Mouse (Mus musculus) heart, embryonic 16.5 days (tissue): ENCODE results near the gene Igdcc3. TPM values are rescaled to one million over a fixed set of nuclear protein-coding genes. Genes with fewer than 3 reads are reported as not detected.

Experiments used
- ATAC-seq: fragments of 200-750 bp; cut with Nextera tagmentation; replicated peaks from 2 replicates; pipeline ENCODE4 v1.8.0; 2017; ENCODE audit warnings: moderate number of reproducible peaks; ENCODE audit not compliant: insufficient read depth, low FRiP score; ENCODE audit errors: extremely low read depth
- H3K27ac ChIP-seq: fragments of 300-500 bp; sonication (generic); 2 replicates; pipeline ENCODE4 v1.5.1; 2014; ENCODE audit warnings: mild to moderate bottlenecking, low read length, control low read depth, moderate library complexity
- H3K27me3 ChIP-seq: fragments of 300-500 bp; sonication (generic); 2 replicates; pipeline ENCODE4 v1.6.1; 2014; ENCODE audit warnings: low read length, mixed read lengths; ENCODE audit not compliant: control insufficient read depth, insufficient read depth
- H3K36me3 ChIP-seq: fragments of 300-500 bp; sonication (generic); 2 replicates; pipeline ENCODE4 v1.6.1; 2014; ENCODE audit not compliant: control insufficient read depth, insufficient read depth
- H3K4me1 ChIP-seq: fragments of 300-500 bp; sonication (generic); 2 replicates; pipeline ENCODE4 v1.6.1; 2014; ENCODE audit warnings: low read length, mixed read lengths; ENCODE audit not compliant: control insufficient read depth, insufficient read depth
- H3K4me2 ChIP-seq: fragments of 300-500 bp; sonication (generic); 2 replicates; pipeline ENCODE4 v1.6.1; 2014; ENCODE audit warnings: low read depth, mild to moderate bottlenecking, control low read depth, low read length
- H3K4me3 ChIP-seq: fragments of 300-500 bp; sonication (generic); 2 replicates; pipeline ENCODE4 v1.5.1; 2014; ENCODE audit warnings: mild to moderate bottlenecking, control low read depth, low read length
- H3K9ac ChIP-seq: fragments of 300-500 bp; sonication (generic); 2 replicates; pipeline ENCODE4 v1.6.1; 2014; ENCODE audit warnings: low read length, control low read depth
- H3K9me3 ChIP-seq: fragments of 300-500 bp; sonication (generic); replicated peaks from 2 replicates; pipeline ENCODE4 v1.6.1; 2016; ENCODE audit warnings: low read length; ENCODE audit not compliant: control insufficient read depth
- WGBS: fragments of 180-500 bp; shearing (Covaris S2); extraction: QIAGEN DNeasy Blood & Tissue Kit; methylation state at CpG from one replicate; pipeline ENCODE4 v1.1.7; 2014; 5-methylcytosine and 5-hydroxymethylcytosine counted together
- polyA plus RNA-seq: library from polyadenylated mRNA; unstranded; fragments of >200 nt; fragmentation: Nextera tagmentation; extraction: Ambion mirVana; gene quantifications from 2 replicates; pipeline ENCODE4 v1.2.1, GENCODE M21; 2015

Gene Igdcc3
- polyA plus RNA-seq, 1 experiment from 2014 or later = 0.17 TPM

DNA sequence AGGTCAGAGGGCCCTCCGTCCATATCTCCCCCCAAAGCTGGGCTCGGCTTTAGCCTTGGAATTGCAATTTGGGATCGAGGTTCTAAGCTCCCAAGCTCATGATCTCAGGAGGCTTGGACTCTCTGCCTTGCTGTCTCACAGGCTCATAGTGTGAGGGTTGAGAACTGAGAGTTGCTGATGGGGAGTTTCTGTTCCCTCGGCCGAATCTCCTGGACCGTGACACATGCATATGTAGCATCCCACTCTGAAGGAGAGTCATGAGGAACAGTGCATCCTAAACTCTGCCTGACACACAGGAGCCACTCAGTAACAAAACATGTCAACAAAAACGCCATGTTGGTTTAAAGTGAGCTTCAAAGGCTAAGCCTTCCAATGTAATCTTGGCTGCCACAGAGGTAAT lies 7.5 kb downstream of the Igdcc3 start:
- no peaks in the 10 kb centered on the region for H3K9me3 ChIP-seq
- peaks cover 2% of the 10 kb centered on the region; the same call in 1 of the 2 replicates for H3K27me3 ChIP-seq
- H3K9ac ChIP-seq = no peak overlapping the region
- no peak for ATAC-seq
- H3K36me3 ChIP-seq = no peaks in the 10 kb centered on the region
- no peak overlapping the region for H3K4me3 ChIP-seq
- H3K27ac ChIP-seq = no peak overlapping the region
- H3K4me2 ChIP-seq = no peak overlapping the region
- H3K4me1 ChIP-seq = no peaks in the 10 kb centered on the region
- 73% methylated on average over 7 of the region's 7 CpGs for WGBS

DNA sequence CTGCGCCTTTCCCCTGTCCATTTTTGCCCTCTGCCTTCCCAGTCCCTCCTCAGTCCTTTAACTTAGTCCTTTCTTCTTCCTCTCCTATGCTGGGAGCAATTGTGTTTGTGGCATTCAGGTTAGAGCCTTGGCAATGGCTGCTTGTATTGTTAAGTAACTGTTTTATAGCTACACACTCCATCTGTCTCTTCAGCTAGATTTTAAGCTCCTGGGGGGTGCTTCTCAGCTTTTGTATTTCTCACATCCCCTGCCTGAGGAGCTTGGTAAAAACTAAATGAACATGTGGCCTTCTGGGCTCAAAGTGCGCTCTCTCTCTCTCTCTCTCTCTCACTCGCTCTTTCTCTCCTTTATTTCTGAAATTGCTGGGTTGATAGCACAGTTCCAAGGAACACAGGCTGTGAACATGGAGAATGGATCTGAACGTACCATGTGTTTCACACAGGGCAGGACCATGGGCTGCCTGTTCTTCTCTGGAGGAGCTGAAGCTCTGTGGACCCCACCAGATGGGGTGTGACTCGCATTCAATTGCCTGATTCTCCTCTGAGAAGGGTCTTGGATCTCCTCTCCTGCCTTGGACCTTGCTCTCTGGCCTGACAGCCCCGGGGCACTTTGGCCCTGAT lies 11.8 kb downstream of the Igdcc3 start:
- Histone ChIP-seq H3K27ac (no peak overlapping the region), H3K9me3 (no peaks in the 10 kb centered on the region), H3K4me1 (peaks cover 6% of the 10 kb centered on the region; the same call in 1 of the 2 replicates), H3K27me3 (no peaks in the 10 kb centered on the region), H3K9ac (no peak overlapping the region), H3K4me2 (no peak overlapping the region), H3K36me3 (no peaks in the 10 kb centered on the region), H3K4me3 (no peak overlapping the region)
- no peak for ATAC-seq
- 71% methylated on average over 6 of the region's 6 CpGs for WGBS

DNA sequence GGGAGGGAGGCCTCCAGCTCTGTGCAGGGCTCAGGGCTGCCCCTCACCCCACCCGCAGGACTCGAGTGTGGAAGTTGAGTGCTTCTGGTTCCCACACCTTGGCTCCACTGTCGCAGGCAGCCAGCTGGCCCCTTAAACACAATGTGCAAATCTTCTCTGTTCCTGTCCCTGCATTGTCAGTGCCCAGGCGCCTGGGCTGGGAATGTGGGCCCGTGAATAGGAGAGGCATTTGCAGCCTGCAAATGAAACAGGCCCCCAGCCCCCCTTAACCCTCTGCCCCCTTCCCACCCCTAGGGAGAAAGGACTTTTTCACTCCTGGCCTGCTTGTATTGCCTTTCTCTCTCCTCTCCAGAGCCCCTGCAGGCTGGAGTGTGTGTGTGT lies 12.3 kb downstream of the Igdcc3 start:
- Histone ChIP-seq H3K36me3 (no peaks in the 10 kb centered on the region), H3K27ac (no peak overlapping the region)
- ATAC-seq = no peak

DNA sequence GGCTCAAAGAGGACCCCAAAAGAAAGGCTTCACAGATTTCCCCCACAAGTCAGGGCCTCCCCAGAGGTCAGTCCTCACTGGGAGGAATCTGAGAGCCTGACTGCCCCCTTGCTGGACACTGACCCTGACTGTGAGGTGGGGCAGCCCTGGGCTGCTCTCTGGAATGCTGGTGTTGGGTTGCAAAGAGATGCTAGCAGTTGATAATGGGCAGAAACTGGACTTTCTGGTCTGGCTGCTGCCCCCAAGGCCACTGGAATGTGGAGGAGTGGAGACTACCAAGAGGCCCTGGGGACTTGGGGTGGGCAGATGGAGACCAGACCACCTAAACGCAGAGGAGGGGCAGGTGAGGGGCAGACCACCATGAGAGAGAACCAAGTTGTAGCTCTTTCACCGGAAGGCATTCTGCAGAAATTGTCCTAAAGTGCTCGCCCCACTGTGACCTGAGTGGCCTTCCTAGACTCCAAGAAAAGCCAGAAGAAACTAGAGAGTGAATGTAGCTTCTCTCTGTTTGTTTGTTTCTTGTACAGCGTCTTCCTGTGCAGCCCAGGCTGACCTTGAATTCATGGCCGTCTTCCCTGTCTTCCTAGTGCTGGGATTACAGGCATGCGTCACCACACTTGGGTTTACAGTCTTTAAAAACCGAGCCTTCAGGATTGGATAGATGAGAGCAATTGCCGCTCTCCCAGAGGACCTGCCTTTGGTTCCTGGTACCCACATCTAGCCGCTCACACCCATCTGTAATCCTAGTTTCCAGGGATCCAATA lies 13.9 kb downstream of the Igdcc3 start:
- peaks cover 6% of the 10 kb centered on the region; the same call in 1 of the 2 replicates for H3K4me1 ChIP-seq
- ATAC-seq = no peak
- no peak overlapping the region for H3K4me2 ChIP-seq
- H3K36me3 ChIP-seq = no peaks in the 10 kb centered on the region
- H3K4me3 ChIP-seq = no peak overlapping the region
- no peaks in the 10 kb centered on the region for H3K9me3 ChIP-seq
- 71% methylated on average over 9 of the region's 9 CpGs for WGBS
- no peak overlapping the region for H3K27ac ChIP-seq
- H3K9ac ChIP-seq = no peak overlapping the region
- peaks cover 3% of the 10 kb centered on the region; the same call in 1 of the 2 replicates for H3K27me3 ChIP-seq

More for the DNA sequence above, 12.3 kb downstream of the Igdcc3 start:
- WGBS = 28% methylated on average over 5 of the region's 5 CpGs
- Histone ChIP-seq H3K9me3 (no peaks in the 10 kb centered on the region), H3K4me2 (no peak overlapping the region), H3K4me1 (peaks cover 6% of the 10 kb centered on the region; the same call in 1 of the 2 replicates), H3K27me3 (no peaks in the 10 kb centered on the region), H3K4me3 (no peak overlapping the region), H3K9ac (no peak overlapping the region)

DNA sequence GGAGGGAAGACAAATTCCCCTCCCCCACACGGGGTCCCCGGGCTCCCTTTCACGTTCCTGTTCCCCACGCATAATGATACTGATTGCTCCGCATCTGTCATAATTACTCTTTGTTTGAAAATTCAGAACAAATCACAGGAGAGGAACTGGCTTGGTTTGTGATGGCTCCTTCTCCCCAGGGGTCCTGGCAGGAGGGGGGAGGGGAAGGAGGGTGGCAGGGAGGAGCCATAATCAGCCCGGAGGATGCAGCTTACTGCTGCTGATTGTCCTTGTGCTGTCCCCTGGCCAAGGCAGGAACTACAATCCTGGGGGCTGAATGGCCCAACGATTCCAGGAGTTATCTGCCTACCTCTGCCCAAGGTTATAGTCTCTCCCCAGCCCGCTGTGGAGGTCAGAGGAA lies 15.6 kb downstream of the Igdcc3 start:
- H3K27me3 ChIP-seq = peaks cover 14% of the 10 kb centered on the region
- WGBS = 11% methylated on average over 8 of the region's 8 CpGs
- no peak overlapping the region for H3K9ac ChIP-seq
- H3K9me3 ChIP-seq = no peaks in the 10 kb centered on the region
- no peaks in the 10 kb centered on the region for H3K36me3 ChIP-seq
- H3K4me1 ChIP-seq = peaks cover 6% of the 10 kb centered on the region; the same call in 1 of the 2 replicates
- no peak overlapping the region for H3K4me3 ChIP-seq
- no peak overlapping the region for H3K4me2 ChIP-seq
- no peak overlapping the region for H3K27ac ChIP-seq
- no peak for ATAC-seq

DNA sequence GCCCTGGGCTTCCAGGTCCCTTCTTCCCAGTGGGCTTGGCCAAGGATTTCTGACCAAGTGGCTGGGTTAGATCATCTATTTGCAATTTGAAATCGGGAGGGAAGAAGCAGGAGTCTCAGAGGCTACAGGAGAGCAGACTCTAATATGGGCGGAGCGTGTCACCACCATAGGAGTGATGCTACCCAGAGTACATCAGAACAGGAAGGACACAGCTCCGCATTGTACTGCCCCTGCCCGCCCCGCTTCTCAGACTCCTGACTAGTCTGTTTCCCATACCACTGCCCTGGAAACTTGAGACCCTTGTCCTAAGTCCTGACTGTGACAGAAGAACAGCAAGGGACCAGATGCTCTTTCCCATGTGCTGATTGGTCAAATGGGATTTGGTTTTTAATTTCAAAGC lies 16.6 kb downstream of the Igdcc3 start:
- no peak; the same call in 1 of the 2 replicates for ATAC-seq
- Histone ChIP-seq H3K27ac (no peak overlapping the region), H3K4me1 (peaks cover 8% of the 10 kb centered on the region; the same call in 1 of the 2 replicates), H3K27me3 (peaks cover 24% of the 10 kb centered on the region), H3K4me2 (no peak overlapping the region), H3K36me3 (no peaks in the 10 kb centered on the region), H3K4me3 (no peak overlapping the region), H3K9ac (no peak overlapping the region), H3K9me3 (no peaks in the 10 kb centered on the region)
- 25% methylated on average over 6 of the region's 6 CpGs for WGBS

DNA sequence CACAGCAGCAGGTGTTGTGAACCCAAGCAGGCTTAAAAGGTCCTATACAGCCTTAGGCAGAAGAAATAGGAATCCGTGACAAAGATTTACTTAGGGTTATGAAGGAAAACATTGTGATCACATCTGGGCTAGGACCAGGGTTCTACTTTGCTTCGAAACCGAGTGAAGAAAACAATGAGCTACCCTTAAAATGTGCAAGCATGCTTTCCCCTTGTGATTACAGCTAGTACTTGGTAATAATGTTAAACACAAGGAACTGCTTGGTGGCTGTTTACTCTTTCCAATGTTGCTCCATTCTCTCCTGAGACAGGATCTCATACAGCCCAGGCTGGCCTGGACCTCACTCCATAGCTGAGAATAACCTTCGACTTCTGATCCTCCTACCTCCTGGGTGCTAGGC lies 20.2 kb downstream of the Igdcc3 start:
- no peak overlapping the region for H3K27ac ChIP-seq
- 70% methylated on average over 4 of the region's 4 CpGs for WGBS
- no peak for ATAC-seq
- no peaks in the 10 kb centered on the region for H3K36me3 ChIP-seq
- H3K9me3 ChIP-seq = peaks cover 3% of the 10 kb centered on the region; the same call in 1 of the 2 replicates
- peaks cover 12% of the 10 kb centered on the region; the same call in 1 of the 2 replicates for H3K4me1 ChIP-seq
- no peak overlapping the region for H3K4me2 ChIP-seq
- peaks cover 40% of the 10 kb centered on the region for H3K27me3 ChIP-seq
- no peak overlapping the region for H3K9ac ChIP-seq
- no peak overlapping the region for H3K4me3 ChIP-seq

DNA sequence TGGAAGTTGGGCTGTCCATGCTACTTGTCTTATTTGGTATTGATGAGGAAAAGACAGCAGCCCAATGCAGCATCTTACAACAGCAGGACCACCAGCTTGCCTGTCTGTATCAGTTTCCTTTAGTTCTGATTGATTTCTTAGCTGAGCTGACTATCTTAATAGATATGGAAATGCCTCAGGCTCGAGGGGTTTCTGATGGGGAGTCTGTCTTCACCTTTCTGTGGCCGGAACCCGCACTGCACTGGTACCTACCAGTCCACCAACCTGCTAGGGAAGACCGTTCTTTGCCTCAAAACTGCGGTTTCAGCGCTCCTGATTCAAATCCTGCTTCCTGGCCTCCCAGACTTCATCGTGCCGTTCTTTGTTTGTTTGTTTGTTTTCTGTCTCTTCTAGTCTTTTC lies 20.9 kb downstream of the Igdcc3 start:
- no peak overlapping the region for H3K4me3 ChIP-seq
- H3K27ac ChIP-seq = no peak overlapping the region
- no peak overlapping the region for H3K4me2 ChIP-seq
- no peak for ATAC-seq
- peaks cover 3% of the 10 kb centered on the region; the same call in 1 of the 2 replicates for H3K9me3 ChIP-seq
- peaks cover 42% of the 10 kb centered on the region for H3K27me3 ChIP-seq
- 52% methylated on average over 8 of the region's 8 CpGs for WGBS
- H3K36me3 ChIP-seq = no peaks in the 10 kb centered on the region
- H3K4me1 ChIP-seq = peaks cover 6% of the 10 kb centered on the region; the same call in 1 of the 2 replicates
- no peak overlapping the region for H3K9ac ChIP-seq
